Mouse (Mus musculus): Measurements from ENCODE around the gene Zfp708.
A peak's percentile ranks its signal among the peaks of the same experiment; 100 is the strongest.
"Not testable (repeated sequence)": the region's sequence is repeated elsewhere in the genome, so short reads cannot be mapped to it uniquely, and the experiment has no call there.

Gene Zfp708

GRCm38 (mm10) chr13:67097876-67098275 lies at the start of gene Zfp708:
Zfp708 (minus strand) TSS chr13:67097976.
- no peak for DNase-seq

GRCm38 (mm10) chr13:67128038-67128721 lies 30.4 kb upstream of the Zfp708 start:
- DNase-seq: peak; percentile 91

- DNase-seq: not testable (repeated sequence)
Observed at GRCm38 (mm10) chr13:67127507-67127906, 29.7 kb upstream of the Zfp708 start.

GRCm38 (mm10) chr13:67124460-67124859 lies 26.7 kb upstream of the Zfp708 start:
- no peak for DNase-seq

- DNase-seq: not testable (repeated sequence)
Observed at GRCm38 (mm10) chr13:67121360-67121759, 23.6 kb upstream of the Zfp708 start, which contains the start of gene Zfp759. Zfp759 (plus strand) TSS chr13:67121660.

- DNase-seq: not testable (repeated sequence)
Observed at GRCm38 (mm10) chr13:67116163-67116562, 18.4 kb upstream of the Zfp708 start, which contains the start of gene Rslcan18. Rslcan18 (minus strand) TSS chr13:67116263.

- DNase-seq: no peak
Observed at GRCm38 (mm10) chr13:67113287-67113686, 15.5 kb upstream of the Zfp708 start.

- peak; percentile 22 for DNase-seq
Observed at GRCm38 (mm10) chr13:67112096-67112495, 14.3 kb upstream of the Zfp708 start.

- DNase-seq: no peak
Observed at GRCm38 (mm10) chr13:67108821-67109206, 11.0 kb upstream of the Zfp708 start.

GRCm38 (mm10) chr13:67108194-67108820 lies 10.5 kb upstream of the Zfp708 start, which contains the start of gene Gm28557:
Gm28557 (minus strand) TSS chr13:67108604.
- peak; percentile 99 for DNase-seq

GRCm38 (mm10) chr13:67107681-67108080 lies 9.9 kb upstream of the Zfp708 start:
- no peak for DNase-seq

GRCm38 (mm10) chr13:67090154-67090553 lies 7.6 kb downstream of the Zfp708 start:
- no peak for DNase-seq

GRCm38 (mm10) chr13:67081946-67082345 lies 15.8 kb downstream of the Zfp708 start:
- peak; percentile 9 for DNase-seq

GRCm38 (mm10) chr13:67081142-67081713 lies 16.5 kb downstream of the Zfp708 start:
- peak; percentile 88 for DNase-seq

- DNase-seq: no peak
Observed at GRCm38 (mm10) chr13:67077244-67077643, 20.5 kb downstream of the Zfp708 start.

- DNase-seq: no peak
Observed at GRCm38 (mm10) chr13:67072786-67073185, 25.0 kb downstream of the Zfp708 start.

- no peak for DNase-seq
Observed at GRCm38 (mm10) chr13:67065386-67065785, 32.4 kb downstream of the Zfp708 start.

- DNase-seq: no peak
Observed at GRCm38 (mm10) chr13:67062427-67062826, 35.3 kb downstream of the Zfp708 start.

- DNase-seq: peak; percentile 98
Observed at GRCm38 (mm10) chr13:67060786-67061358, 36.9 kb downstream of the Zfp708 start, which contains the start of gene Zfp712. Zfp712 (minus strand) TSS chr13:67061170.

- peak; percentile 15 for DNase-seq
Observed at GRCm38 (mm10) chr13:67060161-67060785, 37.5 kb downstream of the Zfp708 start.

Measured in kidney, adult 9 months (tissue).